Mouse (Mus musculus): ENCODE data around the gene Mtss1l. TPM values are rescaled to one million over a fixed set of nuclear protein-coding genes. Genes with fewer than 3 reads are reported as not detected.
A peak's percentile ranks its signal among the peaks of the same experiment; 100 is the strongest.

Gene Mtss1l
- polyA plus RNA-seq, 1 experiment from 2014 or later: 0.89 TPM

- DNase-seq (no peak), ATAC-seq (ENCODE audit: low read depth) (no peak)
- no peak overlapping the region for H3K4me2 ChIP-seq
- H3K36me3 ChIP-seq: peaks cover 18% of the 10 kb centered on the region
- H3K4me3 ChIP-seq (replicated peaks): no peak overlapping the region
- H3K9ac ChIP-seq: no peak overlapping the region
- H3K27ac ChIP-seq: no peak overlapping the region
- H3K27me3 ChIP-seq: 0 out of 2 replicates have a peak, but pooled peaks cover 3% of the 10 kb centered on the region
- 62% methylated on average over 5 of the region's 5 CpGs for WGBS (ENCODE audit: insufficient replicate concordance)
- no peaks in the 10 kb centered on the region for H3K4me1 ChIP-seq (replicated peaks)
- H3K9me3 ChIP-seq (replicated peaks): no peaks in the 10 kb centered on the region
Measured at GRCm38 (mm10) chr8:110742452-110742818, 21.2 kb downstream of the Mtss1l start.

DNA sequence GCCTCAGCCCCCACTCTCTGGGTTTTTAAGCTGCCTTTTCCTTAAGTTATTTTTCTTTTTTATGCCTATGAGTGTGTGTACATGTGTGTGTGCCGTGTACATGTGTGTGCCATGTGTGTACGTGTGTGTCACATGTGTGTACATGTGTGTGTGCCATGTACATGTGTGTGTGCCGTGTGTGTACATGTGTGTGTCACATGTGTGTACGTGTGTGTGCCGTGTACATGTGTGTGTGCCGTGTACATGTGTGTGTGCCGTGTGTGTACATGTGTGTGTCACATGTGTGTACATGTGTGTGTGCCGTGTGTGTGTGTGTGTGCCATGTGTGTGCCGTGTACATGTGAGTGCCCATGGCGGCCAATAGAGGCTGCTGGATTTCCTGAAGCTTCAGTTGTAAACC lies 23.9 kb downstream of the Mtss1l start:
- H3K4me1 ChIP-seq (replicated peaks): no peaks in the 10 kb centered on the region
- no peak overlapping the region for H3K9ac ChIP-seq
- H3K27ac ChIP-seq: no peak overlapping the region
- H3K36me3 ChIP-seq: no peaks in the 10 kb centered on the region
- no peak for DNase-seq
- H3K4me3 ChIP-seq (replicated peaks): no peak overlapping the region
- 78% methylated on average over 10 of the region's 10 CpGs for WGBS (ENCODE audit: insufficient replicate concordance)
- H3K4me2 ChIP-seq: no peak overlapping the region
- no peaks in the 10 kb centered on the region for H3K9me3 ChIP-seq (replicated peaks)
- no peak for ATAC-seq (ENCODE audit: low read depth)
- H3K27me3 ChIP-seq: 0 out of 2 replicates have a peak, but pooled peaks cover 3% of the 10 kb centered on the region

DNA sequence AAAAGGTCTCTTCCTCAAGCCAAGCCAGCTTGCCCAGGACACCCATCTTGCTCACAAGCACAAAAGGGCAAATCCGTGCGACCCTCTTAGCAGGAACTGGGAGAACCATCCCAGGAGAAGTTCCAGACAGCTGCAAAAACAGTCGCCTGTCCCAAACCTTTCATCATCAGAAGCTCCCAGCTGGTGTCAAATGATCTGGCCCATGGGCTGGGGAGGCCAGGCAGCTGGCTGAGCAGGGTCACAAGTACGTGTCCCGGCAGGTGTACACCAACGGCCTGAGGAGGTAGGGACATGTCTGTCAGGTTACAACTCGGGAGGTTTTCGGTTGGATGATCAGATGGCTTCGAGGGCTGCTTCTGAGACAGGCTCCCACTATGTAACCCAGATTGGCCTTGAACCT lies 25.4 kb downstream of the Mtss1l start:
- Histone ChIP-seq H3K27me3 (0 out of 2 replicates have a peak, but pooled peaks cover 3% of the 10 kb centered on the region), H3K4me2 (no peak overlapping the region), H3K4me3 (replicated peaks) (no peak overlapping the region), H3K9ac (no peak overlapping the region), H3K4me1 (replicated peaks) (no peaks in the 10 kb centered on the region), H3K27ac (no peak overlapping the region), H3K9me3 (replicated peaks) (no peaks in the 10 kb centered on the region), H3K36me3 (no peaks in the 10 kb centered on the region)
- no peak for ATAC-seq (ENCODE audit: low read depth)
- DNase-seq: no peak
- WGBS (ENCODE audit: insufficient replicate concordance): 64% methylated on average over 9 of the region's 9 CpGs

DNA sequence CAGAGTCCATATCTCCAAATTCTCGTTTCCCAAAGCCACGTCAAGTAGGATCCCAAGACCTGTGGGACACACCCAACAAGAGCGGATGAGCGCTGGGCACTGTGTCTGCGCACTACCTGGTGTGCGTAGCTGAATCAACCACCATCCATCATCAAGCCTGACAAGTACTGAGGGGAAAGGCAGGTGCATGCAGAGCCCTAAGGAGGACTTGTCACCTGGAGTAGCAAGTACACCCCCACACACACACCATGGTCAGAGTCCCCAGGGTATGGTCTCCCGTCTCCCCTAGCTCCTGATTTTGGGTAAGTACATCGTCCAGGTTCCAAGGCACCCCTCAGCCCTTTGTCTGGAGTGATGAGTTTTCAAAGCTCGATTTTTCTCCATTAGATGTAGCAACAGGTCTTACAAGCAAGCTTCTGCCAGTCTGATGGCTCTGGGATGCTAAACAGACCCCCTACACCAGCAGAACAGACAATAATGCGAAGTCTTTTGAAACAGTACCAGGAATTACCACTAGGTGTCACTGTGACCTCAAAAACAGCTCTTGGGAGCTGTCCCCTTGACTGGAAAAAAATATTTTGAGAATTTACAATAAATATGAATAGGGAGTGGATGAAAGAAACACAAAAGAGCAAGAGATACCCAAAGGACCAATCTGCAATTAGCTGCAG lies 28.4 kb downstream of the Mtss1l start:
- 52% methylated on average over 10 of the region's 10 CpGs for WGBS (ENCODE audit: insufficient replicate concordance)
- Histone ChIP-seq H3K4me3 (replicated peaks) (no peak overlapping the region), H3K27me3 (0 out of 2 replicates have a peak, but pooled peaks cover 3% of the 10 kb centered on the region), H3K36me3 (no peaks in the 10 kb centered on the region), H3K9me3 (replicated peaks) (no peaks in the 10 kb centered on the region), H3K27ac (no peak overlapping the region), H3K9ac (no peak overlapping the region), H3K4me1 (replicated peaks) (no peaks in the 10 kb centered on the region), H3K4me2 (no peak overlapping the region)
- ATAC-seq (ENCODE audit: low read depth) (no peak), DNase-seq (peak; percentile 20)

GRCm38 (mm10) chr8:110750269-110750668 lies 29.0 kb downstream of the Mtss1l start:
- H3K27ac ChIP-seq: no peak overlapping the region
- no peaks in the 10 kb centered on the region for H3K36me3 ChIP-seq
- ATAC-seq (ENCODE audit: low read depth) (no peak), DNase-seq (no peak)
- no peak overlapping the region for H3K4me2 ChIP-seq
- H3K4me1 ChIP-seq (replicated peaks): no peaks in the 10 kb centered on the region
- H3K4me3 ChIP-seq (replicated peaks): no peak overlapping the region
- H3K9ac ChIP-seq: no peak overlapping the region
- 0 out of 2 replicates have a peak, but pooled peaks cover 3% of the 10 kb centered on the region for H3K27me3 ChIP-seq
- no peaks in the 10 kb centered on the region for H3K9me3 ChIP-seq (replicated peaks)
- 37% methylated on average over 13 of the region's 13 CpGs for WGBS (ENCODE audit: insufficient replicate concordance)

DNA sequence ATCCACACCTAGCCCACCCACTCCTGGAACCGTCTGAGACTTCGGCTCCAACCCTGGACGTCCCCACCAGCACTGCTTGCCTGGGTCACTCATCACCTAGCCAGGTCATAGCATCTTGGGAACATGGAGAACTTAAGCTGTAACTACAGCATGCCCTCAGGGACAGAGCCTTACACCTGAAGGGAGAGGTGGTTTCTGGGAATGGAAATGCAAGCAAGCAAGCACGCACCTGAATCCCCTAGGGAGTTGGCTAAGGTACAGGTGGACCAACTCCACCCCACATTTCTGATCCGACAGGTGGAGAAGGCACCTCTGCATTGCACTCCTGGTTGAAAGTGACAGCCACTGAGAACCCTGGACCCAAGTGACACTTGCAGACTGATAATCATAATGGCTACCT lies 30.2 kb downstream of the Mtss1l start:
- WGBS (ENCODE audit: insufficient replicate concordance): 71% methylated on average over 5 of the region's 5 CpGs
- H3K36me3 ChIP-seq: no peaks in the 10 kb centered on the region
- H3K27ac ChIP-seq: no peak overlapping the region
- H3K4me1 ChIP-seq (replicated peaks): no peaks in the 10 kb centered on the region
- no peak overlapping the region for H3K9ac ChIP-seq
- H3K4me3 ChIP-seq (replicated peaks): no peak overlapping the region
- ATAC-seq (ENCODE audit: low read depth): no peak
- DNase-seq: no peak
- 0 out of 2 replicates have a peak, but pooled peaks cover 3% of the 10 kb centered on the region for H3K27me3 ChIP-seq
- no peak overlapping the region for H3K4me2 ChIP-seq
- no peaks in the 10 kb centered on the region for H3K9me3 ChIP-seq (replicated peaks)

- Histone ChIP-seq H3K9ac (no peak overlapping the region), H3K36me3 (no peaks in the 10 kb centered on the region), H3K4me2 (no peak overlapping the region), H3K4me3 (replicated peaks) (no peak overlapping the region), H3K4me1 (replicated peaks) (no peaks in the 10 kb centered on the region), H3K27me3 (no peaks in the 10 kb centered on the region), H3K9me3 (replicated peaks) (no peaks in the 10 kb centered on the region), H3K27ac (no peak overlapping the region)
- WGBS (ENCODE audit: insufficient replicate concordance): 27% methylated on average over 4 of the region's 4 CpGs
- DNase-seq: no peak
- ATAC-seq (ENCODE audit: low read depth): no peak
Measured at GRCm38 (mm10) chr8:110754713-110755112, 33.4 kb downstream of the Mtss1l start.

- WGBS (ENCODE audit: insufficient replicate concordance): 53% methylated on average over 15 of the region's 15 CpGs
- no peaks in the 10 kb centered on the region for H3K27me3 ChIP-seq
- no peak for DNase-seq
- no peak overlapping the region for H3K9ac ChIP-seq
- H3K4me2 ChIP-seq: no peak overlapping the region
- ATAC-seq (ENCODE audit: low read depth): no peak
- 0 out of 2 replicates have a peak, but pooled peaks cover under 1% of the 10 kb centered on the region for H3K4me1 ChIP-seq (replicated peaks)
- H3K27ac ChIP-seq: no peak overlapping the region
- no peak overlapping the region for H3K4me3 ChIP-seq (replicated peaks)
- no peaks in the 10 kb centered on the region for H3K36me3 ChIP-seq
- no peaks in the 10 kb centered on the region for H3K9me3 ChIP-seq (replicated peaks)
Measured at GRCm38 (mm10) chr8:110755511-110756170, 34.4 kb downstream of the Mtss1l start.

DNA sequence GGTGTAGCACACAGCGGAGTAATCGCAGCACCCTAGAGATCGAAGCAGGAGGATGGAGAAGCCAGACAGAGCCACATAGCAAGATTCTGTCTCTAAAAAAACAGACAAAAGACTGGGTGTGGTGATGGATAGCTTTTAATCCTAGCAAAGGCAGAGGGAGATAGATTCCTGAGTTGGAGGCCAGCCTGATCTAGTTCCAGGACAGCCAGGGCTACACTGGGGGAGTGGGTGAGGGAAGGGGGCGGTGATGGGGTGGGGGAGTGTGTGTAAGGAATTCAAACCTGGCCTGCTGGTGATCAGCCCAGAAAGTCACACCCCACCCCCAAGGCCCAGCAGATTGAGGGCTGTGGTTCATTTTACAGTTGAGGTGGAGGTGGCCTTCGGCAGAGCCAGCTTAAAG lies 34.9 kb downstream of the Mtss1l start:
- ATAC-seq (ENCODE audit: low read depth): no peak

GRCm38 (mm10) chr8:110760280-110760940 lies 39.1 kb downstream of the Mtss1l start:
- Histone ChIP-seq H3K4me2 (no peak overlapping the region), H3K4me1 (replicated peaks) (0 out of 2 replicates have a peak, but pooled peaks cover 2% of the 10 kb centered on the region), H3K36me3 (no peaks in the 10 kb centered on the region), H3K27me3 (no peaks in the 10 kb centered on the region; the same call in 1 of the 2 replicates), H3K9ac (no peak overlapping the region), H3K4me3 (replicated peaks) (no peak overlapping the region), H3K27ac (no peak overlapping the region), H3K9me3 (replicated peaks) (no peaks in the 10 kb centered on the region)
- DNase-seq: no peak
- no peak for ATAC-seq (ENCODE audit: low read depth)
- 51% methylated on average over 7 of the region's 7 CpGs for WGBS (ENCODE audit: insufficient replicate concordance)

More for the DNA sequence above, 34.9 kb downstream of the Mtss1l start:
- Histone ChIP-seq H3K9ac (no peak overlapping the region), H3K4me3 (replicated peaks) (no peak overlapping the region), H3K4me2 (no peak overlapping the region), H3K27me3 (no peaks in the 10 kb centered on the region), H3K4me1 (replicated peaks) (0 out of 2 replicates have a peak, but pooled peaks cover 2% of the 10 kb centered on the region), H3K27ac (no peak overlapping the region), H3K9me3 (replicated peaks) (no peaks in the 10 kb centered on the region), H3K36me3 (no peaks in the 10 kb centered on the region)
- no peak for DNase-seq
- WGBS (ENCODE audit: insufficient replicate concordance): 72% methylated on average over 5 of the region's 5 CpGs

- ATAC-seq (ENCODE audit: low read depth) (no peak), DNase-seq (no peak)
- H3K27ac ChIP-seq: no peak overlapping the region
- H3K9ac ChIP-seq: no peak overlapping the region
- H3K4me2 ChIP-seq: no peak overlapping the region
- no peak overlapping the region for H3K4me3 ChIP-seq (replicated peaks)
- WGBS (ENCODE audit: insufficient replicate concordance): 39% methylated on average over 5 of the region's 5 CpGs
- no peaks in the 10 kb centered on the region for H3K36me3 ChIP-seq
- H3K27me3 ChIP-seq: no peaks in the 10 kb centered on the region; the same call in 1 of the 2 replicates
- H3K9me3 ChIP-seq (replicated peaks): no peaks in the 10 kb centered on the region
- 0 out of 2 replicates have a peak, but pooled peaks cover 2% of the 10 kb centered on the region for H3K4me1 ChIP-seq (replicated peaks)
Measured at GRCm38 (mm10) chr8:110761185-110761584, 39.9 kb downstream of the Mtss1l start.
